In genomic region chr14:62585338-62585737, GRCm38 (mm10) we compare ENCODE assay signal across 13 mouse cellular contexts. TPM values are rescaled to one million over a fixed set of nuclear protein-coding genes. Genes with fewer than 3 reads are reported as not detected.
DNase-seq lines count a peak whose midpoint lies in the region; ATAC-seq lines count a peak whose summit lies in the region.
"Had no signal": no experiment of that assay in that cellular context is flagged by ENCODE, and none has a peak within 500 bp of the region (broad histone marks: within the 10 kb centered on the region; RNA-seq: fewer than 3 reads in every experiment).

No protein-coding gene starts in this region.

- no peak overlapping the region for H3K27ac ChIP-seq in neural tube, embryonic 12.5 days
- peak overlapping the region; percentile 81 for H3K27ac ChIP-seq in midbrain, embryonic 10.5 days (replicated peaks)

- H3K36me3 ChIP-seq in neural tube, embryonic 12.5 days: no peaks in the 10 kb centered on the region; the same call in 1 of the 2 replicates
- no peaks in the 10 kb centered on the region for H3K36me3 ChIP-seq in midbrain, embryonic 10.5 days

- no peaks in the 10 kb centered on the region for H3K27me3 ChIP-seq in neural tube, embryonic 12.5 days (replicated peaks)
- no peaks in the 10 kb centered on the region for H3K27me3 ChIP-seq in midbrain, embryonic 10.5 days (ENCODE audit: low read depth, poor library complexity, severe bottlenecking)

- 22% methylated on average over 3 of the region's 3 CpGs for WGBS in neural tube, embryonic 12.5 days
- WGBS in midbrain, embryonic 10.5 days: 37% methylated on average over 3 of the region's 3 CpGs

- H3K9me3 ChIP-seq in neural tube, embryonic 12.5 days: no peaks in the 10 kb centered on the region
- H3K9me3 ChIP-seq in midbrain, embryonic 10.5 days (replicated peaks): no peaks in the 10 kb centered on the region

- peaks cover 25% of the 10 kb centered on the region; the same call in 1 of the 2 replicates for H3K4me1 ChIP-seq in neural tube, embryonic 12.5 days
- H3K4me1 ChIP-seq in midbrain, embryonic 10.5 days: peaks cover 55% of the 10 kb centered on the region

- peak; percentile 40 for DNase-seq in embryo, embryonic 11 days
- no peak for DNase-seq in embryo, embryonic 10.5 days (ENCODE audit: low spot score)
- no peak for DNase-seq in neural tube, embryonic 10.5 days (ENCODE audit: extremely low spot score, low spot score)
- no peak for DNase-seq in midbrain, embryonic 10.5 days (ENCODE audit: low spot score)
- DNase-seq in retina, postnatal 1 day: peak; percentile 22
- DNase-seq in cerebellum, adult 11-12 months: no peak
- DNase-seq in natural killer cell, adult 2 months (ENCODE audit: low spot score in 2 of 2): no peak
- DNase-seq: heart, adult 11 months; heart, postnatal 4 days had no signal

- no peak overlapping the region for H3K4me2 ChIP-seq in neural tube, embryonic 12.5 days (replicated peaks)

- no peak overlapping the region for H3K9ac ChIP-seq in neural tube, embryonic 12.5 days

- ATAC-seq in neural tube, embryonic 12.5 days (ENCODE audit: low FRiP score, low read depth): peak; percentile 77
- ATAC-seq: lung, postnatal 0 days had no signal

- no peak overlapping the region for H3K4me3 ChIP-seq in neural tube, embryonic 12.5 days
- H3K4me3 ChIP-seq in midbrain, embryonic 10.5 days: no peak overlapping the region
- H3K4me3 ChIP-seq: myocyte had no signal

RNA-seq across cellular contexts. Expression of gene Gm4131, which starts 18.6 kb away (rescaled TPM):
- polyA plus RNA-seq in neural tube, embryonic 12.5 days (2016; fragmentation: Nextera tagmentation; extraction: Ambion mirVana): not detected in 2 replicates
- polyA plus RNA-seq in midbrain, embryonic 10.5 days (2016; fragmentation: Nextera tagmentation; extraction: Ambion mirVana): 0.10 and 0.16 TPM in 2 replicates
- polyA plus RNA-seq: limb, embryonic 14.5 days; lung, postnatal 0 days; myocyte had no signal

RNA-seq across cellular contexts. Expression of gene Fam124a, which starts 29.8 kb away (rescaled TPM):
- 15.5 and 16.7 TPM in 2 replicates for polyA plus RNA-seq in neural tube, embryonic 12.5 days (2016; fragmentation: Nextera tagmentation; extraction: Ambion mirVana)
- polyA plus RNA-seq in midbrain, embryonic 10.5 days (2016; fragmentation: Nextera tagmentation; extraction: Ambion mirVana): 3.6 and 4.3 TPM in 2 replicates

Comparison
In these comparisons a context has a peak if more than half of its experiments do, and no peak if none do; other contexts are left out.
1. DNase-seq: peak in embryo, embryonic 11 days (single experiment) and retina, postnatal 1 day (single experiment); none in embryo, embryonic 10.5 days (single experiment), neural tube, embryonic 10.5 days (single experiment), midbrain, embryonic 10.5 days (single experiment), cerebellum, adult 11-12 months (single experiment) and natural killer cell, adult 2 months (0 of 2).